Mouse (Mus musculus) hindbrain, embryonic 12.5 days (tissue): ENCODE measurements around the gene Snrnp200. TPM values are rescaled to one million over a fixed set of nuclear protein-coding genes. Genes with fewer than 3 reads are reported as not detected.

Experiments
- polyA plus RNA-seq: library from polyadenylated mRNA; unstranded; fragments of >200 nt; fragmentation: Nextera tagmentation; extraction: Ambion mirVana; gene quantifications from 2 replicates; pipeline ENCODE4 v1.2.1, GENCODE M21; 2016

Snrnp200 gene
- polyA plus RNA-seq, 1 experiment from 2014 or later = 86.8 TPM

Other genes starting within 250 kb of the Snrnp200 start
- gene Ap4e1, start 199.7 kb upstream of the Snrnp200 start, polyA plus RNA-seq = 12.9 and 14.9 TPM in 2 replicates
- 26.4 and 27.4 TPM in 2 replicates for gene Blvra, start 137.7 kb upstream of the Snrnp200 start, polyA plus RNA-seq
- gene Ncaph, start 74.4 kb upstream of the Snrnp200 start, polyA plus RNA-seq = 58.5 and 62.6 TPM in 2 replicates
- 13.9 and 16.7 TPM in 2 replicates for gene Itpripl1, start 64.9 kb upstream of the Snrnp200 start, polyA plus RNA-seq
- gene 1810024B03Rik, start 106 bp upstream of the Snrnp200 start, polyA plus RNA-seq = 2.6 and 2.8 TPM in 2 replicates
- gene Ciao1, start 39.4 kb downstream of the Snrnp200 start, polyA plus RNA-seq = 54.7 and 56.2 TPM in 2 replicates
- 41.1 and 41.3 TPM in 2 replicates for gene Tmem127, start 39.5 kb downstream of the Snrnp200 start, polyA plus RNA-seq
- gene Stard7, start 61.8 kb downstream of the Snrnp200 start, polyA plus RNA-seq = 86.0 and 86.9 TPM in 2 replicates
- 5.5 and 6.9 TPM in 2 replicates for gene Dusp2, start 127.8 kb downstream of the Snrnp200 start, polyA plus RNA-seq
- not detected in 2 replicates for gene Astl, start 130.3 kb downstream of the Snrnp200 start, polyA plus RNA-seq
- 2.4 and 2.6 TPM in 2 replicates for gene Adra2b, start 154.8 kb downstream of the Snrnp200 start, polyA plus RNA-seq
- gene Gpat2, start 216.8 kb downstream of the Snrnp200 start, polyA plus RNA-seq = 0.12 and 0.15 TPM in 2 replicates
- 29.4 and 30.8 TPM in 2 replicates for gene Fahd2a, start 236.2 kb downstream of the Snrnp200 start, polyA plus RNA-seq